Mouse (Mus musculus) kidney, postnatal 36 days (tissue): ENCODE measurements around the gene Bax.
A peak's percentile ranks its signal among the peaks of the same experiment; 100 is the strongest.

Experiments used
- DNase-seq, 2 experiments: peaks; one replicate each; pipeline ENCODE4 v3.0.0; 2021 to 2022; ENCODE audit warnings: mixed read lengths in 2 of 2

Bax gene

GRCm38 (mm10) chr7:45455932-45456696, 10.6 kb downstream of the Bax start:
- DNase-seq: peak in 1 of 2 experiments; percentile 51

GRCm38 (mm10) chr7:45454971-45455370, 11.7 kb downstream of the Bax start:
- no peak for DNase-seq

GRCm38 (mm10) chr7:45451344-45451982, 15.2 kb downstream of the Bax start:
- DNase-seq: peak; percentile 85 to 93

GRCm38 (mm10) chr7:45449974-45450373, 16.7 kb downstream of the Bax start:
- DNase-seq: no peak

GRCm38 (mm10) chr7:45447325-45447990, 19.2 kb downstream of the Bax start:
- peak in 1 of 2 experiments; percentile 60 for DNase-seq

GRCm38 (mm10) chr7:45446589-45446988, 20.1 kb downstream of the Bax start:
- no peak for DNase-seq

- DNase-seq: no peak
Observed at GRCm38 (mm10) chr7:45443526-45444420, 22.9 kb downstream of the Bax start.

GRCm38 (mm10) chr7:45437521-45438276, 29.0 kb downstream of the Bax start, which contains the start of gene Ruvbl2:
TSS of gene Ruvbl2 (minus strand) at chr7:45438096.
- DNase-seq: peak; percentile 59

GRCm38 (mm10) chr7:45437046-45437445, 29.7 kb downstream of the Bax start:
- DNase-seq: no peak

- DNase-seq: no peak
Observed at GRCm38 (mm10) chr7:45436444-45436843, 30.3 kb downstream of the Bax start.

GRCm38 (mm10) chr7:45435038-45435437, 31.7 kb downstream of the Bax start:
- peak; percentile 49 for DNase-seq

- peak; percentile 100 for DNase-seq
Observed at GRCm38 (mm10) chr7:45434203-45435015, 32.3 kb downstream of the Bax start, which contains the start of gene Gys1. TSS of gene Gys1 (plus strand) at chr7:45434844.

GRCm38 (mm10) chr7:45433835-45434202, 32.9 kb downstream of the Bax start:
- no peak for DNase-seq

- no peak for DNase-seq
Observed at GRCm38 (mm10) chr7:45426556-45426955, 40.1 kb downstream of the Bax start.

GRCm38 (mm10) chr7:45421194-45421593, 45.5 kb downstream of the Bax start:
- DNase-seq: no peak

- no peak for DNase-seq
Observed at GRCm38 (mm10) chr7:45420615-45420919, 46.1 kb downstream of the Bax start, which contains the start of gene Lhb. TSS of gene Lhb (plus strand) at chr7:45420820.

- DNase-seq: no peak
Observed at GRCm38 (mm10) chr7:45419859-45420614, 46.7 kb downstream of the Bax start.

GRCm38 (mm10) chr7:45417962-45418492, 48.7 kb downstream of the Bax start:
- no peak for DNase-seq

GRCm38 (mm10) chr7:45415636-45416035, 51.1 kb downstream of the Bax start:
- DNase-seq: no peak

GRCm38 (mm10) chr7:45414740-45415224, 51.9 kb downstream of the Bax start:
- DNase-seq: no peak
